Mouse (Mus musculus) ES-Bruce4 (cell line): ENCODE measurements around the gene Fam184a.

Source experiments
- CTCF ChIP-seq: IDR thresholded peaks from one replicate; pipeline ENCODE4 v1.8.1; 2011; ENCODE audit warnings: low read depth, low read length
- EP300 ChIP-seq: IDR thresholded peaks from 2 replicates; pipeline ENCODE4 v1.6.1; 2011; ENCODE audit warnings: low read depth, low read length; ENCODE audit not compliant: insufficient read depth

DNA sequence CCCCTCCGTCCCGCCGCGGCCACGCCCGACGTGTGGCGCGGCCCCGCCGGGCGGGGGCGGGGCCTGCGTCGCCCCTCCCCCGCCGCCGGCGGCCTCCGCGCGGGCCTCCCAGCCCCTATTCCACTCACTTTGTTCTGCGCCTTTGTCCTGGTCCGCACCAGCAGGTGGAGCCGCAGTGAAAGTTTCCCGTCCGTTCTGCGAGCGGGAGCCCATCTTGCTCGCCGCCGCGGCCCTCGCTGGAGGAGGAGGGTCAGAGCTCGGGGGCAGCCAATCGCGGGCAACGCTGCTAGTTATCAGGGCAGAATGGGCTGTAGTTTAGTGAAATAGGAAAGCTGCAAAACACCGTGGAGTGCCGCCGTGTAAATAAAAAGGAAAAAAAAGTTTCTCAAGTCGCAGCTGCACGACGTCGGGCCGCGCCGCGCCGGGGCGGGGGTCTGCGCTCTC is 154.2 kb downstream of the Fam184a start, which contains the start of gene Asf1a:
- TF ChIP-seq EP300 (0 out of 2 replicates have a peak, but pooled peaks have one; percentile 31), CTCF (peak; percentile 34)
